Mouse (Mus musculus): ENCODE measurements around the gene Itgb4.

The Itgb4 gene

DNA sequence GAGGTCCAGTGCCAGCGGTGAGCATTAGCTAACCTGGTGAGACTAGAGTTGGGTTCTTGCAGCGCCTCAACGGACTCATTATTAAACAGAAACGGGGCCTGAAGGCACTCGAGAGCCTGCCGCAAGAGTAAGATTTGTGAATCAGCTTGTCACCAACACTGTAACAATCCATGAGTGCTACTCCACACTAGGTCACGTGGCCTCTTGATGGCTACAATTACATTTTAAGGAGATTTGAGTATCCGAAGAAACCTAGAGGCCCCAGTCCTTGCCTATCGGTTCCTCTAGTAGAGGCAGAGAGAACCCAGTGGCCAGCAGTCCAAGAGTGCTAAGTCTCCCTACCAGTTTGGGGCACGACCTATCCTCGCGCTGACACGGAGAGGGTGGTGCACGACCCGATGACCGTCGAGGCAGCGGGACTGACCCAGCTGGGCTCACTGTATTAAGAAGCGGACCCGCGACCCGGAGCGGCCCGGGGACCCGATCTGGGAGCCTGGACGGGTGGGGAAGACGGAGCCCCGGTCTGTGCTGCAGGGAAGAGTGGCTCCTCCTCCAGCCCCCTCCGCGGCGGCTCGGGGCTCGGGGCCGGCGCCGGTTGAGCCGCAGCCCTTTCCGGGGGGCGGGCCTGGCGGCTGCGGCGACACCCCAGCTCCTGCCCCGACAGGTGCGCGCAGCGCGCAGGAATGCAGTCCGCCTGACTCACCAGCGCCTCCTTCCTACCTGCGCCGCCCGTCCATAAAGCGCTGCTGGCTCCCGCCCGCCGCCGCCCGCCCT, at the start of gene Itgb4:
Gene Itgb4 (plus strand): TSS at position 401 of the 774 bp plus-strand sequence.
- in situ Hi-C loops (cut with MseI, MboI) = no loop called here

DNA sequence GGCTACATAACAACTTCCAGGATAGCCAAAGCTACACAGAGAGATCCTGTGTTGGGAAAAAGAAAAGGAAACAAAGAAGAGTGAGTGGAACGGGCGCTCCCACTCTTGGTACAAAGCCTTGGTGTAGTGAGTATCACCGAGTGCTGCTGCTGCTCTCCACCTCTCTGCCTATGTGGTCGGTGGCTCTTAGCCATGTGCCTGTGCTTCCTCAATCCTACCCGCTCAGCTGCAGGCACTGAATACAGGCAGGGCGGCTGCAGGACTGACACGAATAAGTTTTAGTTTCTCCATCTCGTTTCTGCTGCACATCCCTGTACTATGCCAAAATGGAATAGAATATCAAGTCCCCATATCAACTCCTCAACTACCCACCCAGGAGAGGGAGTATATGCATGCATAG, 45.5 kb upstream of the Itgb4 start:
- in situ Hi-C loops (cut with MseI, MboI) = no loop called here

DNA sequence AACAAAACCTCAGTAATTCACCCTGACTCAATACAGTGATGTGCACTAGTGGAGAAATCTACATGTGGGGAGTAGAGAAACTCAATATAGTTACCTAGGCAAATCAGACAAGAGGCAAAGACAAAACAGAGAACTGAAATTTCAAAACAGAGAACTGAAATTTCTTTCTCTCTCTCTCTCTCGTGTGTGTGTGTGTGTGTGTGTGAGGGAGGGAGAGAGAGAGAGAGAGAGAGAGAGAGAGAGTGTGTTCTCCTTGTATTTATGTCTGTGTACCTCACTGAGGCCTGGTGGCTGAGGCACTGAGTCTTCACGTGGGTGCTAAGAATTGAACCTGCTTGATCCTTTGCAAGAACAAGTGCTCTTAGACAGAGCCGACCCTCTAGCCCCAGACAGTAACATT, 44.7 kb upstream of the Itgb4 start:
- in situ Hi-C loops (cut with MseI, MboI) = no loop called here

DNA sequence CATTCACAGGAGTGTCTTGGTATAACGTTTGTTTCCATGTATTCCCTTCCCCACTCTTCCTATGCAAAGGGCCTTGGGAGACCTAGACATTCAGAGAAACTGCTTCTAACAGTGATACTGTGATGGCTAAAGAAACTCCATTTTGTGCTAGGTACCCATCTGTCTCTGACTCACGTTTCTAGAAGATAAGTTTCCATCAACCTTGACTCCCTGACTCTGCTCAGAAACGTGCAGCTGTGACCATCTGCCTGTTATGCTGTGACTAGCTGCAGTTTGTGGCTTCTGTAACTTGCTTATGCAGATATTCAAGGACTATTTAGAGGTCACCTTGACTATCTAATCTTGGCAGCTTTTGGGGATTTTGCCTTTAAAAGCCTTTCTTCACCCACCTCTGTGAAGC, 43.3 kb upstream of the Itgb4 start:
- in situ Hi-C loops (cut with MseI, MboI) = no loop called here

DNA sequence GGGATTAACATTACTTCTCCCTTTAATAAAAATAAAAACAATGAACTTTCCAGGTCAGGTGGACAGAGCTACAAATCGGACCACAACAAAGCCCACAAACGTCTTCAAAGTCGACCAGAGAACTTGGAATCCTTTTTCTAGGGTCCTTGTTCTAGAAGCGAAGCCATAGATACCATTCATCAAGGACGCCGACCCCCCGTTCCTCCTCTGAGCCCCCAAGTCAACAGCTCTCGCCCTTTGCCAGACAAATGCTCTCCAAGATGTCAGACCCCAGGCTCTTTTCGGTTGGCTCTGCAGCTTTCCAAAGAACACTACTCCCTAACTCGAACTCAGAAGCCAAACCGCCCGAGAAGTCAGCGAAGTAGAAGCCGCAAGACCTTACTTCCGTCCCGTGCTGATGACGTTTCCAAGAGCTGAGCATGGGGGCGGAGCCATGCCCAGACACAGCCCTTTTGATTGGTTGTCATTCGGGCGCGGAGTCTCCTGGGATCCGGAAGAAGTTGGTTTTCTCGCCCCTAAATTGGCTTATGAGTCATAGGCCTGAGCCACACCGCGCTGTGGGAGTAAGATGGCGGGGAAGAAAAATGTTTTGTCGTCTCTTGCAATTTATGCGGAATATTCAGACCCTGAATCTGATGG, 41.3 kb upstream of the Itgb4 start, which contains the start of the genes Sap30bp and Recql5:
Gene Sap30bp (plus strand): TSS at position 175 of the 639 bp plus-strand sequence.
Gene Recql5 (minus strand): TSS at position 370 of the 639 bp plus-strand sequence.
- in situ Hi-C loops (cut with MseI, MboI) = no loop called here

DNA sequence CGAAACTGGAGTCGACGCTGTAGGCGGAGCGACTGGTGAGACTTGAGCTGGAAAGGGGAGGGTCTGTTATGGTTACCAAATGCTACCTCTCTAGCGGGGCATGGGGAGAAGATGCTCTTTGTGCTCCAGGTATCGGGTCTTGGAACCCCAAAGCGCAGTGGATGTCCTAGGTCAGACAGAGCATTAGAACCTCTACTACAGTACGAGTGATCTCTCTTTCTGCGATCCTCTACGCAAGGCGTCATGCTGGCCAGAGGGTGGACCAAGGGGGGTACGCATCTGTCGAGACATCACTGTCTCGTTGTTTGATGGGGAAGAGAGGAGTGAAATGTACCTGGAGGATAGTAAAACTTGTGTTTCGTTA, 40.8 kb upstream of the Itgb4 start:
- in situ Hi-C loops (cut with MseI, MboI) = no loop called here

DNA sequence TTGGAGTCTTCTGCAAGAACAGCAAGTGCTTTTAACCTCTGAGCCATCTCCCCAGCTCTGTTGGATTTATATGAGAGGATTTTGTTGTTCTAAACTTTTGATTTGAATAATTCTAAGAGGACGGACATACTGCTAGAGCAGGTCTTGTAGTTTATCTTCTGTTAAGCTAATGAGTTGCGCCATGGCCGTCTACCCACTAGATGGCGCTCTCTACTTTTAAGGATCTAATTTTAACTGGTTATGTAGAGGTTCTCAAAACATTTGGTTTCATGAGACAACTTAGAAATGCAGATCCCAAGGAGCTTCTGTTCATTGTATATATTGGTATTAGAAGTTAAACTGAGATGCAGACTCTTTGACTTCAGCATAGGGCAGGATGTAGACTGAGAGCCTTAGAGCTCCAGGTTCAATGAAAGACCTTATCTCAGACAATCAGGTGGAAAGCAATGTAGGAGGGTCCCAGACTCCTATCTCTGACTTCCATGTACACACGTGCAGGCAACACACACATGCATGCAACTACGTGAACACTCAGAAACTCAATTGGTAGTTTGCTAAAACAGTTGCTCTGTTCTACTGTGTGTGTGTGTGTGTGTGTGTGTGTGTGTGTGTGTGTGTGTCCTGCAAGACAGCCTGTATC, 34.7 kb upstream of the Itgb4 start:
- in situ Hi-C loops (cut with MseI, MboI) = loop anchor here (5.0 kb wide), 1 partner anchor 57 kb away; no protein-coding TSS in a partner anchor

DNA sequence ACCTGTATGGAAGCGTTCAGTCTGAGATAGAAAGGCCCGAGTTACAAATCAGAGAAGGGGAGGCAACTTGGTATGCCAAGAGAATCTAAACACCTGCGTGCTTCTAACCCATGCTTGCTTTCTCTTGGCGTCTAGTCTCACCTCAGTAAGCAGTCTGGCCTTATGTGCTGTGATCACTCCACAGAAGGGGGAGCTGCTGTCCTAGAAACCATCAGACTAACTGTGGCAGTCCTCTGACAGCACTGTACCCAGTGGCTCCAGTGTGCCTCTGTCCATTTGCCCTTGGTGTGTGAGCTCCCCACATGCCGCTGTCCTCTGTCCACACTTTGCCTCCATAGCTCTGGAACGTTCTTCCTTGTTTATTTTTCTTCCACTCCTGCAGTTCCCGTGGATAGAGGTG, 32.5 kb upstream of the Itgb4 start:
- in situ Hi-C loops (cut with MseI, MboI) = loop anchor here in 1 of 2 experiments (5.0 kb wide), 1 partner anchor 55 kb away; no protein-coding TSS in a partner anchor

DNA sequence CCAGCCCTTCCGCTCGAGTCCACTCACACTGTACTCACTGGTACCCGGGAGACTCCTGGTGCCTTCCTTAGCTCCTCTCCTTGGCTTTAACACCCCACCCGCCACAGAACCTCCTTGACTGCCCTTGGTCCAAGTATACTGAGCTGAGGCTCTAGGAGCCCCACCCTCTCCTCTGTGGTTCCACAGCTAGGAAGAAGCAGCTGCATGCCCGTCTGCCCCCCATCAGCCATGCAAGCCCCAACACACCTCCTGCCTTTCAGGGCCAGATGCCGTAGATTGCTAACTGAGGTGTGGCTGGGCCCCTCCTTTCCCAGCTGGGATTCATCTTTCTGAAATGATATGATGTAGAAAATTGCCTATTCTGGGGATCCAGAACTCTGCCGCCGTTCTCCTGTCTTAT, 29.3 kb upstream of the Itgb4 start:
- in situ Hi-C loops (cut with MseI, MboI) = no loop called here

DNA sequence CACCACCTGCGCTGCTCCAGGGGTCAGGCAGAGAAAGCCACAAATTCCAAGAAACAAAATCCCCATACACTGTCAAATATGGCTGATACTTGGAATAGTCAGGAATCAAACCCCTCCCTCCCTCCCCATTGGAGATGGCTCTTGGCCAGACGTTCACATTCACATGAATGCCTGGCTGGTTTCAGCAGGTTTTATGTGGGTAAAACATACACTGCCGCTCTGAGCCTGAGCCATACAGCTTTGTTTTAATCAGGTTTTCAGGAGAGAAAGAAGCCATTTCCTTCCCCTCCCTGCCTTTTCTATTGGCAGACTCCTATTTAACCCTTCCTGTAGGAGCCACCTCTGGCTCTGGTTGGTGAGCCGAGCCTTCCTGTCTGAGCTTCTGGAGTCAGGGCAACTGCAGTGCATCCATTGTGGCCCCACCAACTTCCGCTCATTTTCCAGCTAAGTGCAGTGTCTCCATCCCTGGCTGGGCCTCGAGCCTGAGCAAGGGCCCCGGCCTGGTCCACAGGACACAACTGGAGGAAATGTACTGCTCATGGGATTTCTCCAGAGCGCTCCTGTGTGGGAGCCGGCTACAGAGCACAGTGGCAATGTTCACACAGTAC, 28.2 kb upstream of the Itgb4 start:
- in situ Hi-C loops (cut with MseI, MboI) = no loop called here

DNA sequence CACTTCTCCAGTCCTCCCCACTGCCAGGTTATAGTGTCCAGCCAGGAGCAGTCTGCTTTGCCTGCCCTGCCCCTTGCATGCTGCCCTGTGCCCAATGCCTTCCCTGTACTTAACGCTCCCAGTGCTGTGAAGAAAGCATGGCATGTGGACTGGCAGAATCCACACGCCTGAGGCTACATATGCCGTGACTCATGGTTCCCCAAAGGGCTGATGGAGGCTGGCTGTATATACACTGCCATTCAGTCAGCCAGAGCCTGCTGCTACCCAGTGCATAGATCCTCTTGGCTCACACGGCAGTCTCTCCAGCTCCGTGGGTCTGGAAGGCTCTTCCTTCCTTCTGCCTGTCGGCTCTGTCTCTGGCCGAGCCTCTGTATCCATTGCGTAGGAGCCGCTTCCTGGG, 26.2 kb upstream of the Itgb4 start:
- in situ Hi-C loops (cut with MseI, MboI) = no loop called here

DNA sequence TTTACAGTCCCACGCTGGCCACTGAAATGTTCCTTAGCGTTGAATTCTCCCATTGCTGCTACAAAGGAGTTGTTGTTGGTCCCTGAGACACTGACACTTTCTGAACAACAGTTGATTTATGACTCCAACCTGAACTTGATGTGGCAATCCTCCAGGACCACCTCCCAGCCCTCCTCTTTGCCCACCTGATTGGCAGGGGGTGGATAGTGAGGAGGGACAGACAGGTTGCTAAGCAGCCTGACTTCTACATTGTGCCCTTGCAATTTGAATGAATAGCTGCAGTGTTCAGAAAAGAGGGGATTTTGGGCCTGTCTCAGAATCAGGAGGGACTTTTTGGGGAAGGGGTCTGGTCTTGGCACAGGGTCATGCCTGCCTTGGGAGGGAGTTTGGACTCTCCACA, 23.8 kb upstream of the Itgb4 start:
- in situ Hi-C loops (cut with MseI, MboI) = no loop called here

DNA sequence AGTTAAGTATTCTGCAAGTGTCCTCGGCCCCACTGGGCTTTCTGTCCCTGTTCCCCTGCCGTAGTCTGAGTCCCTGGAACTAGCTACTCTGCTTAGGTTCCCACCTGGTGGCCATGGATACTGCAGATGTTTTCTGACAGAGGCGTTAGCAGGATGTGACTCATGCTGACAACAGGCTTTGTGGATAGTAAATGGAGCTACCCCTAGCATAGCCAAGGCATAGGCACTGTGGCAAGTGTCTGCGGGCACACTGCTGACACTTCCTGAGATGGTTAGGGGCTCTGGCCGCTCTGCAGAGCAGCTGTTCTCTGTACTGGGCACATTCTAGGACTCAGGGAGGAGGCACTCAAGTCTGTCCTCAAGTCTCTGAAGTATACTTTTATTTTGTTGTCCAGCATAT, 19.8 kb upstream of the Itgb4 start:
- in situ Hi-C loops (cut with MseI, MboI) = no loop called here

DNA sequence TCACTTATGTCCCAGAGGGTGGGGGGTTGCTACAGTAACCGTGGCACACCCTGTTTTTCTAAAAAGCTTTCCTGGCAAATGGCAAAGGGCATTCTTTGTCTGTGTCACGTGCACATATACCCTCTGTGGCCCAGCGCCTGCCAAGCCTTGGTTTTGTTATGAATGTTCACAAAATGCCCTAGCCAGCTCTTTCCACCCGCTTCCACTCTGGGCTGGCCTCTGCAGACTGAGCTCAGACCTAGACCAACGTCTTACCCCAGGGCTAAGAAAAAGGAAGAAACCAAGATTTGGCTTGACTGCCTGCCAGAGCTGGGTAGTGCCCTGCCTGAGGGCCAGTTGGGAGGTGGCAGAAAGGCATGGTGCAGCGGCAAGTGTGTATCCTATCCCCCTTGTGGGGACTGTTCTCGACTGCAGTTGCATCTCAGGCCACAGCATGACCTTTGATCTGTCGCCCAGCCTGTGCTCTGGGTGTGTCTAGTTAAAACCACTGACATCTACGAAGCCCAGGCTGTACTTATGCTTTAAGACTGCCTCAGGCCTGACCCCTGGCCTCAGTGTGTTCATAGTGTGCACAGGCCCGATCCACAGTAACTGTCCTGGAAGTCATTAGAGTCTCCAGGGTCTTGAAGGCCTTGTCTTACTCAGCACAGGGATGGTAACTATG, 19.2 kb upstream of the Itgb4 start:
- in situ Hi-C loops (cut with MseI, MboI) = no loop called here

DNA sequence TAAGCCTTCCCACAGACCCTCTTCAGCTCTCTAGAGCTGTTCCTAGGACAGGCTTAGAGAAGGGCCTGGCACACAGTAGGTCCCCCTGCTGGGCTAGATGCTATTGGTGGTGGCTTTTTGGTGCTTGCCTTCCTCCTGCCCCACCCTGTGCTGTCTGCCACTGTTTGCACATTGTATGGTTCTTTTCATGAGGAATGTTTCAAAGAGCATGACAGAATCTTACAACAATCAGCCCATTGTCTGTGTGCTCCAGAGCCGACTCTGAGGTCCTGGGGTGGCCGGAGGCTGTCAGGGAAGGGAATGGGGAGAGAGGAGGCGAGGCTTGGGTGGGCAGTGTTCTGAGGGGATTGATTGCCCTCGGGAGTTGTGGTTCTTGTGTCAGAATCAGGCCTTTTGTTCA, 18.1 kb upstream of the Itgb4 start:
- in situ Hi-C loops (cut with MseI, MboI) = no loop called here

DNA sequence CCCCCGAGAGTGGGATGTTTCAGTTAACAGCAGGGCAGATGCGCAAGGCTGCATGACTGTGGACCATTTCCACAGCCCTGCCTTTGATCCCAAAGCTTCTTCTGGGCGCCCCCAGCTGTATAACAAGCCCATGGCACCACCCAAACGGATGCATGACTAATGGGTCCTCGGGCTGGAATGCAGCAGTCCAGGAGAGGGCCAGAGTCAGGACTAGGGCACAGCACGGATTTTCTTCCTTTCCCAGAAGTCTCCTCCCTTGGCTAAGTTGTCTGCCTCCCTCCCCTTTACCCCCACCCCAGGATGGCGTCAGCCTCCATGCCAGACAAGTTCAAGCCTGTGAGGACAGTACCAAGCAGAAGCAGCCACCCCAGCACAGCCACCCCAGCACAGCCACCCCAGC, 16.5 kb upstream of the Itgb4 start:
- in situ Hi-C loops (cut with MseI, MboI) = no loop called here

DNA sequence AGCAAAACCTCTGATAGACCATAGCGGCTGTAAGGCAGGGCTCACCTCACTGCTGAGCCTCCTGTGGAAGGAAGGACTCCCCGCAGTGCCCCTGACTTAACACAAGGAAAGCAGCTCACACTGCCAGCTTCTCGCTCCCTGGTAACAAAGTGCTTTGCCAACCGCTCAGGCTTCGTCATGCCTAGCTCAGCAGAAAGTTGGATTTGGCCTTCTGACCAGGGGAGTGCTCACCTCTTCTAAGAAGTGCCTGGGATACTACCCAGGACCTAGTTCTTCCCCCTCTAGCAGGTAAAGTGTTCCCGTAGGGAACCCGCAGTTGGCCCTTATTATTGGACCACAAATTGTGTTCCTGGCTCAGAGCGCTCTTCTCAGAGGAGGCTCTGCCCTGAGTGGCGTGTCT, 15.5 kb upstream of the Itgb4 start:
- in situ Hi-C loops (cut with MseI, MboI) = no loop called here

DNA sequence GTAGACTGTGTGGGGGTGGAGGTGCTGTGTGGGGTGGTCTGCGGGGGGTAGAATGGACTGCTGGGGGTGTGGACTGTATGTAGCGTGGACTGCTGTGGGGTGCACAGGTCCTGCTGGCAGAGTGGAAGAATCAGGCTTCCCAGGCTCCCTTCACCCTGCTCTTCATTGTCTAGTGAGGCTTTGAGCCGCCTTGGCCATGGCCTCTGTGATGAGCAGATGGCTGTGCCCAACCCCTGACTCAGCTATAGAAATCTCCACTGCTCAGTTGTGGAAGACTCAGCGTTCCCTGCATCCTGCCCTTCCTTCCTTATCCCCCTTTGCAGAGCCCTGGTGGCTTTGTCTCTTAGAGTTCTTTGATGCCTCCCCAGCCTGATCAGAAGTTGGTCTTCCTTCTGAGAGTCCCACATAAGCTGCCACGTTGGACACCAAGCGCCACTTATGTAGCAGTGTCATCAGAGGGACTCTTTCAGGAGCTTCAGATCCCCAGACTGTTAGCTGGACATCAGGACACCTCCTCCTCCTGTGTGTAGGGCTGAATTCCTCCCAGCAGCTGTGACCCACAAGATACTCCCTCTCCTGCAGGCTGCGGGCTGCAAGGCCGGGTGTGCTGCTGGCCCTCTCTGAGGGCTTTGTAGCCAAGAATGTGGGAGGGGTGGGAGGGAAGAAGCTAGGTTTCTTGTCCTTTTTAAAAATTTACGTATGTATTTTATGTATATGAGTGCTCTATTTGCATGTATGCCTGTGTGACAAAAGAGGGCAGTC, 11.7 kb upstream of the Itgb4 start:
- in situ Hi-C loops (cut with MseI, MboI) = no loop called here

DNA sequence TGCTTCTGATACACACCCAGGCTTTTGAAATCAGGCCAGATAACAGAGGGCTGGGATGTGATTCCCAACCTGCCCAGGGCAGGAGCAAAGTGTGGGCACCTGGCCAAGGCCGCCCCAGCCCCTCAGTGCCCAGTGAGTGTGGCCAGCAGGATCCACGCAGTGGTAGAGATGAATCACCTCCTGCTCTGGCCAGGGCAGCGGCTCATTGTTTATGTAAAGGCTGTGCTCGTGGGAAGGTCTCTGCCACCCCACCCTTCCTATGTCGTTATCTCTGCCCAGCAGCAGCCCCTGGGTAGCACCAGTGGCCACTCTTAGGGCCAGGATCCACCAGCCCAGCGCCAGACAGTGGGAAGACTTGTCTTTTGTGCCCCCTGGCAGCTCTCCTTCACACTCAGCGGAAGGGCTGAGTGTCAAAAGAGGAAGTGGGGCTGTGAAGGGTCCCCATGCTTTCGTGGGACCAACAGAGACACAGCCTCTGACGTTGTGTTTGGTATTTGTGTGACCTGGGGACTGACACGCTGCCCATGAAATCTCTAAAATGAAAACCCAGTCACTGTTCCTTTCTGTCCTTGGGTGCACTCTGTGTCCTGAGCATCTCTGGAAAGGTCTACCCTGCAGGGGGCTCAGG, 9.4 kb upstream of the Itgb4 start:
- in situ Hi-C loops (cut with MseI, MboI) = no loop called here

DNA sequence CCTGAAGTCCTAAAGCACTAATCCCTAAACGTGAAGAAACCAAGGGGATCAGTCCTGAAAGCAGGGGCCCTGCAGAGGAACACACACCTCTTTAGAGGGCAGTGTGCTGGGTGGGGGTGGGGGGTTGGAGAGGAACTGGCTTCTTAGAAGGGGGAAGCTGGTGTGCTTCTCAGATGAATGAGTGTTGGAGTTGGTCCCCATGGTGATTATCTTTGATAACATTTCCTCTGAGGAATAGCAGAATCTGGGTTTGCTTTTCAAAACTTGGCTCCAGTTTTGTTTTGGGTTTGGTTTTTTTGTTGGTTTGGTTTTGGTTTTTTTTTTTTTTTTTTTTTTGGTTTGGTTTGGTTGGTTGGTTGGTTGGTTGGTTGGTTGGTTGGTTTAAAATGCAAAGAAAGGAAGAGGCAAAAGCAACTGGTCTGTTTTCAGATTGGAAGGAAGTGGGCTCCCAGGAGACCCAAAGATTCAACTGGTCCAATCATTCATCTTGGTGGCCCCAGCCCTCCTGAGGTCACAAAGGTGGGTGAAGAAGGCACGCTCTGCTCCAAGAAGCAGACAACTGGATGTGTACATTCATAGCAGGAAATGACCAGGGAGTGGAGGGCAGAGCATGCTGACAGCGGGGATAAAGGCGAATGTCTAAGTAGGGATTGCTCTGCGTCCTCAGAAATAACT, 5.6 kb upstream of the Itgb4 start:
- in situ Hi-C loops (cut with MseI, MboI) = no loop called here
